Mouse (Mus musculus) cerebellum, adult 2 months (tissue): ENCODE data around the gene Ifitm10.

Experiments
- CTCF ChIP-seq: fragments of 200-500 bp; IDR thresholded peaks from 2 replicates; pipeline ENCODE4 v1.5.1; 2011; ENCODE audit warnings: low read depth, mild to moderate bottlenecking, control low read depth, low read length, moderate library complexity, borderline replicate concordance; ENCODE audit not compliant: insufficient read depth
- POLR2A ChIP-seq: fragments of 200-500 bp; IDR thresholded peaks from 2 replicates; pipeline ENCODE4 v1.6.1; 2011; ENCODE audit warnings: low read length, control low read depth, borderline replicate concordance; ENCODE audit not compliant: insufficient read depth

GRCm38 (mm10) chr7:142331281-142331680 is 42.3 kb downstream of the Ifitm10 start:
- TF ChIP-seq POLR2A (no peak), CTCF (no peak)
